Mouse (Mus musculus): Measurements from ENCODE around the gene Mettl18.
"Not testable (repeated sequence)": the region's sequence is repeated elsewhere in the genome, so short reads cannot be mapped to it uniquely, and the experiment has no call there.

The Mettl18 gene

GRCm38 (mm10) chr1:163994721-163995608, at the start of gene Mettl18, which contains the start of gene BC055324:
Mettl18 (plus strand) TSS chr1:163994889.
BC055324 (minus strand) TSS chr1:163994796.
- peak; percentile 81 to 86 for DNase-seq (ENCODE audit: low spot score in 2 of 2)

- no peak for DNase-seq (ENCODE audit: low spot score in 2 of 2)
Measured at GRCm38 (mm10) chr1:163953396-163953795, 41.3 kb upstream of the Mettl18 start.

- no peak for DNase-seq (ENCODE audit: low spot score in 2 of 2)
Measured at GRCm38 (mm10) chr1:163958036-163958435, 36.7 kb upstream of the Mettl18 start.

GRCm38 (mm10) chr1:163964008-163964689, 30.5 kb upstream of the Mettl18 start:
- no peak for DNase-seq (ENCODE audit: low spot score in 2 of 2)

- no peak for DNase-seq (ENCODE audit: low spot score in 2 of 2)
Measured at GRCm38 (mm10) chr1:163974471-163974870, 20.2 kb upstream of the Mettl18 start.

GRCm38 (mm10) chr1:163975088-163975487, 19.6 kb upstream of the Mettl18 start:
- no peak for DNase-seq (ENCODE audit: low spot score in 2 of 2)

- DNase-seq (ENCODE audit: low spot score in 2 of 2) = no peak
Measured at GRCm38 (mm10) chr1:163976515-163976914, 18.2 kb upstream of the Mettl18 start.

- no peak for DNase-seq (ENCODE audit: low spot score in 2 of 2)
Measured at GRCm38 (mm10) chr1:163992371-163992770, 2.3 kb upstream of the Mettl18 start.

GRCm38 (mm10) chr1:163994173-163994720, 442 bp upstream of the Mettl18 start:
- no peak for DNase-seq (ENCODE audit: low spot score in 2 of 2)

GRCm38 (mm10) chr1:163995609-163995913, 872 bp downstream of the Mettl18 start:
- no peak for DNase-seq (ENCODE audit: low spot score in 2 of 2)

GRCm38 (mm10) chr1:164001831-164002452, 7.3 kb downstream of the Mettl18 start:
- no peak for DNase-seq (ENCODE audit: low spot score in 2 of 2)

- DNase-seq (ENCODE audit: low spot score in 2 of 2) = no peak
Measured at GRCm38 (mm10) chr1:164004311-164004710, 9.6 kb downstream of the Mettl18 start.

- DNase-seq (ENCODE audit: low spot score in 2 of 2) = no peak
Measured at GRCm38 (mm10) chr1:164009235-164009634, 14.5 kb downstream of the Mettl18 start.

GRCm38 (mm10) chr1:164014616-164015015, 19.9 kb downstream of the Mettl18 start:
- DNase-seq (ENCODE audit: low spot score in 2 of 2) = no peak

GRCm38 (mm10) chr1:164018221-164018896, 23.7 kb downstream of the Mettl18 start:
- no peak for DNase-seq (ENCODE audit: low spot score in 2 of 2)

GRCm38 (mm10) chr1:164019789-164020188, 25.1 kb downstream of the Mettl18 start:
- no peak for DNase-seq (ENCODE audit: low spot score in 2 of 2)

- not testable (repeated sequence) for DNase-seq (ENCODE audit: low spot score in 2 of 2)
Measured at GRCm38 (mm10) chr1:164020746-164021145, 26.1 kb downstream of the Mettl18 start.

GRCm38 (mm10) chr1:164022106-164022505, 27.4 kb downstream of the Mettl18 start:
- DNase-seq (ENCODE audit: low spot score in 2 of 2) = not testable (repeated sequence)

- no peak for DNase-seq (ENCODE audit: low spot score in 2 of 2)
Measured at GRCm38 (mm10) chr1:164025685-164026084, 31.0 kb downstream of the Mettl18 start.

- no peak for DNase-seq (ENCODE audit: low spot score in 2 of 2)
Measured at GRCm38 (mm10) chr1:164027416-164027815, 32.7 kb downstream of the Mettl18 start.

- no peak for DNase-seq (ENCODE audit: low spot score in 2 of 2)
Measured at GRCm38 (mm10) chr1:164040385-164041135, 45.9 kb downstream of the Mettl18 start.
